Mouse (Mus musculus) WW6 (cell line): ENCODE data around the gene Ndel1.

Experiments used
- DNase-seq: peaks from one replicate; pipeline ENCODE4 v3.0.0-alpha.2; 2013; ENCODE audit warnings: low read depth, low spot score

Gene Ndel1

GRCm38 (mm10) chr11:68892233-68892832, 20.7 kb upstream of the Ndel1 start:
- DNase-seq: no peak

GRCm38 (mm10) chr11:68891823-68892222, 20.2 kb upstream of the Ndel1 start:
- DNase-seq: no peak

GRCm38 (mm10) chr11:68890625-68891024, 19.0 kb upstream of the Ndel1 start:
- DNase-seq: no peak

GRCm38 (mm10) chr11:68888653-68889052, 17.0 kb upstream of the Ndel1 start:
- no peak for DNase-seq

GRCm38 (mm10) chr11:68888253-68888652, 16.6 kb upstream of the Ndel1 start, which contains the start of gene Rnf222:
TSS of gene Rnf222 (plus strand) at chr11:68888553.
- no peak for DNase-seq

GRCm38 (mm10) chr11:68886091-68886490, 14.4 kb upstream of the Ndel1 start:
- DNase-seq: no peak

GRCm38 (mm10) chr11:68884368-68884767, 12.7 kb upstream of the Ndel1 start:
- DNase-seq: no peak

GRCm38 (mm10) chr11:68883843-68884242, 12.2 kb upstream of the Ndel1 start:
- DNase-seq: no peak

- no peak for DNase-seq
Measured at GRCm38 (mm10) chr11:68882107-68882506, 10.4 kb upstream of the Ndel1 start.

- no peak for DNase-seq
Measured at GRCm38 (mm10) chr11:68878811-68879210, 7.2 kb upstream of the Ndel1 start.

- no peak for DNase-seq
Measured at GRCm38 (mm10) chr11:68874841-68875240, 3.2 kb upstream of the Ndel1 start.

GRCm38 (mm10) chr11:68871277-68871676, 381 bp downstream of the Ndel1 start:
- DNase-seq: no peak

- no peak for DNase-seq
Measured at GRCm38 (mm10) chr11:68864544-68865189, 7.0 kb downstream of the Ndel1 start.

GRCm38 (mm10) chr11:68863631-68864091, 8.0 kb downstream of the Ndel1 start:
- no peak for DNase-seq

- DNase-seq: no peak
Measured at GRCm38 (mm10) chr11:68862260-68862659, 9.4 kb downstream of the Ndel1 start.

GRCm38 (mm10) chr11:68859943-68860593, 11.6 kb downstream of the Ndel1 start:
- DNase-seq: no peak

- no peak for DNase-seq
Measured at GRCm38 (mm10) chr11:68857329-68857728, 14.3 kb downstream of the Ndel1 start.

- DNase-seq: no peak
Measured at GRCm38 (mm10) chr11:68854621-68855020, 17.0 kb downstream of the Ndel1 start.

GRCm38 (mm10) chr11:68853611-68854401, 17.9 kb downstream of the Ndel1 start:
- DNase-seq: no peak

- DNase-seq: peak; percentile 100
Measured at GRCm38 (mm10) chr11:68852932-68853409, 18.7 kb downstream of the Ndel1 start.

GRCm38 (mm10) chr11:68852486-68852901, 19.2 kb downstream of the Ndel1 start:
- DNase-seq: peak; percentile 58
